Mouse (Mus musculus) MEL-GATA-1-ER (cell line): ENCODE data around the gene Slc33a1.

Experiments used
- DNase-seq: peaks from one replicate; pipeline ENCODE4 v3.0.0-alpha.2; 2012; ENCODE audit warnings: low read depth; ENCODE audit errors: extremely low read depth

Slc33a1 gene

GRCm38 (mm10) chr3:63898581-63899308 is 65.8 kb downstream of the Slc33a1 start:
- DNase-seq: no peak

- DNase-seq: no peak
Observed at GRCm38 (mm10) chr3:63897177-63897576, 67.4 kb downstream of the Slc33a1 start.

GRCm38 (mm10) chr3:63896303-63896702 is 68.3 kb downstream of the Slc33a1 start:
- DNase-seq: no peak

GRCm38 (mm10) chr3:63895786-63896185 is 68.8 kb downstream of the Slc33a1 start:
- DNase-seq: no peak

DNA sequence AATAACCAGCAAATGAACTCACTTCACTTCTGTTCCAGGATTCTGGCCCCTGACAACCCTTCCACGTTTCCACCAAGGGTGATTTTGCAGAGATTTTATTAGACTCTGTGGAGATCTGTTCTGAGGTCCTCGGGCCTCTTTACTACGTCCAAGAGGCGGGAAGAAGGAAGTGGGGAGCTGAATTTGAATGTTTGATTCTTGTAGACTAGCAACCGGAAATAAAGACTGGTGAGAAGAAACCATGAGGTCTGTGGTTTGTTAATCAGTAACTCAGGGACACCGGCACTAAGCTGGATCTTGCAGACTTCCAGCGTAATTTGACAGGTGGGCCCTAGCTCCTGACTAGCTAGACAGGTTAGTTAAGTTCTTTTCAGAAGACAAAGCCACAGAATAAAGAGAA is 70.9 kb downstream of the Slc33a1 start:
- peak; percentile 2 for DNase-seq

DNA sequence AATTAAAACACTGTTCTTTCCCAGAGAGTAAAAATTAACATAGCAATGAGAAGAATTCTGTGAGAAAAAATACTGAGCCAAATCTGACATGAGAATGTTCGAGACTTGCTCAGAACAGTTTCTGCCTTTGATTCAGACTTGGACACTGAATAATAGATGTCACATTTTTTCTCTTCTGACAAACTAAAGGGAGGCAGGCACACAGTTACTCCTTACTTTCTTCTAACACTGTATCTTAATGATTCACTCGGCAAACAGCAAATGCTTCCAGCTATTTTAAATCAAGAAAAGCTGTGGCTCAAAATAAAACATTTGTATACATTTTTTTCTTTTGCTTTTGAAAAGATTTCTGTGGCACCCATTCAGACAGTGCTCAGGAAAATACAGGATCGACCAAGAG is 72.4 kb downstream of the Slc33a1 start:
- DNase-seq: no peak
